Mouse (Mus musculus): ENCODE results near the gene Tet3. TPM values are rescaled to one million over a fixed set of nuclear protein-coding genes. Genes with fewer than 3 reads are reported as not detected.
A peak's percentile ranks its signal among the peaks of the same experiment; 100 is the strongest.
"Not testable (repeated sequence)": the region's sequence is repeated elsewhere in the genome, so short reads cannot be mapped to it uniquely, and the experiment has no call there.

Tet3 gene
- polyA plus RNA-seq, 1 experiment, result 9.4 TPM

DNA sequence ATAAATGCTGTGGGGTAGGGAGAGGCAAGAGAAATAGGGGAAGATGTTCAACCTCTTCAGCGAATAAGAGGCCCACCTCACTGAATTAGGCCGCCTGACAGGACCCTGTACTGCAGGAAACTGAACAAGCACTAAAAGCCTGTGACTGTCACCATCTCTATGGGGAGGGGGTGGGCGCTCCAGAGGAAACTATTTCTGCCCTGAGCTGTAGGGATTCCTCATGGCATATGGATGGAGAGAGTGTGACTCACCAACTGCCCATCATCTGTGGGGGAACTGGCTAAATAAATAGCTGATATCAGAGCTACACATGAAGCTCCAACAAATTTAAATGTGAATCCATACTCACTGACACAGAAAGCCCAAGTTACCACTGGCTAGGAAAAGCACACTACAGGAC, 87.5 kb downstream of the Tet3 start:
- no peak for DNase-seq (ENCODE audit: low spot score)

DNA sequence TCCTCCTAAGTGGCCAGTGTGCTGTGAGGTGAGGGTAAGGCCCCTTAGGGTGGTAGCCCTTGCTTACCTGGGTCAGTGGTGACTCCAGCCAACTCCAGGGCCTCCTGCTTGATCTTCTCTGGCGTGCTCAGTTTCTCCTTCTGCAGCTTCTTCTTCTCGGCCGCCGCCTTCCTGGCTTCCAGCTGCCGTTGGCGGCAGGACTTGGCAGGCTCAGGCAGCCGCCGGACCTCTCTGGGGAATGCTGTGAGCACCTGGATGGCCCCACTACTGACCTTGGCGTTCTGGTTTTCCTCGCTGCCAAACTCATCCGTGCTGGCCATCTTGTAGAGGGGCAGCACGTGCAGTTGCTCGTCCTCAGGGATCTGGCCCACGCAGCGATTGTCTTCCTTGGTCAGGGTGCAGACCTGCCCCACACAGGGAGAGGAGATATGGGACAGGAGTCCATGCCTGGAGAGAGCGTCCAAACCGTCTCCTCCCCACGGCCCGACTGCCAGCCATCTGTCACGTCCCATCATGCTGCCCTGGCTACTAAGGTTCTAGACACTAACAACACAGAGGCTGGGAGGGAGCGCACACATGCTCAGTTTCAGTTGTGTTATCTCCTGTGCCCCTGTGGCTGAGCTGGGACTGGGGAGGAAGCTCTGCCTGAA, 88.4 kb downstream of the Tet3 start:
- no peak for DNase-seq (ENCODE audit: low spot score)

DNA sequence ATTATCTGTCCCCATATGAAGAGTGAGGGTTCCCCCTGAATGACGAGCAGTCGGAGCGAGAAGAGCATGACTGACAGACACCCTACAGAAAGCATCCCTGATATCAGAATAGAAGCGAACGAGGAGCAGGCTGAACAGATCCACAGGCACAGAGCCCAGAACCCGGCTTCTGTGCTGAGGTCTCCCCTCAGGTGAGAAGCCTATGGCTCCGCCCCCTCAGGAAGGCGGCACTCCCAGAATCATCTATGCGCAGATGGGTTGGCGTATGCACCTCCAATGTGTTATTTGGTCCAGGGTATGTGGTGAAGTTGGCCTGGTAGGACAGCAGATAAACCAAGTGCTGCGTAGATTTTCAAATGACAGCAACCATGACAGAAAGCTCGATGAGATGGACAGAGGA, 95.8 kb downstream of the Tet3 start:
- no peak for DNase-seq (ENCODE audit: low spot score)

- DNase-seq (ENCODE audit: low spot score), result no peak
These were observed 97.2 kb downstream of the Tet3 start for GRCm38 (mm10) chr6:83361523-83362248.

DNA sequence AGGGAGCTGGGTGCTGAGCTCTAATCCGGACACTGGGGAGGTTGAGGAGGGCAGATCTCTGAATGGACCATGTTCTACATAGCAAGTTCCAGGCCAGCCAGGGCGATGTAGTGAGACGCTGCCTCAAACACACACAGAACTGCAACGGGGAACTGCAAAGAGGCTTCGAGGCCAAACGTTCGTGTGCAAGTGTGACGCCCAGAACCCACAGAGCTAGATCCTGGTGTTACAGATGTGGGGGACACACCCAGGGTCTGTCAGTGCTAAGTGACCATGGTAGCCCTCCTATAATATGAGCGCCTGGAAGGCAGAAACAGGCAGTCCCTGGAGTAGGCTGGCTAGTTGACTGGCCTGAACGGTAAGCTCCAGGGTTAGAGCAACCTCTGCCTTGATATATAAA, 101.4 kb downstream of the Tet3 start:
- no peak for DNase-seq (ENCODE audit: low spot score)

DNA sequence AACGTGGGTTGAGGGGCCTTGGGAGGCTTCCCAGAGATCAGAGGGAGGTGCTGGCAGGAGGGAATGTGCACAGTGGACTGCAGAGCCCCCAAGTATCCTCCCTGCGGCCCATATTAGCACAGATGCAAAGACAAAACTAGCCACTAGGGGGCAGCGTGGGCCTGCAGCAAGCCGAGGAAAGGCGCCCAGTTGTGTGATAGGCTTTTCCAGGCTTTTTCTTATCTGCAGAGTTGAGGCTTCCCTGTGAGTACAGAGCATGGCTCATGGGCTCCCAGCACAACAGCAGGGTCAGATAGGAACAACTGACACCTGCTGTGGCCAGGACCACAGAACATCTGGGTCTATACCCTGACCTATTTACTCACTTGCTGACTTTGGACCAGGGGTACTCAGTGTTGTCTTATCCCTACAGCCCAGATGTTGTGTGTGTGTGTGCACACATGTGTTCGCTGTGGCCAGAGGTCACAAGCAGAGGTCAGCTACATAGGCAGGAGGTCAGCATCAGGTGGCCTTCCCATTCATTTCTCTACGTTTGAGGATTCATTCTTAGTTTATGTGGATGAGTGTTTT, 102.2 kb downstream of the Tet3 start:
- DNase-seq (ENCODE audit: low spot score), result peak; percentile 69

DNA sequence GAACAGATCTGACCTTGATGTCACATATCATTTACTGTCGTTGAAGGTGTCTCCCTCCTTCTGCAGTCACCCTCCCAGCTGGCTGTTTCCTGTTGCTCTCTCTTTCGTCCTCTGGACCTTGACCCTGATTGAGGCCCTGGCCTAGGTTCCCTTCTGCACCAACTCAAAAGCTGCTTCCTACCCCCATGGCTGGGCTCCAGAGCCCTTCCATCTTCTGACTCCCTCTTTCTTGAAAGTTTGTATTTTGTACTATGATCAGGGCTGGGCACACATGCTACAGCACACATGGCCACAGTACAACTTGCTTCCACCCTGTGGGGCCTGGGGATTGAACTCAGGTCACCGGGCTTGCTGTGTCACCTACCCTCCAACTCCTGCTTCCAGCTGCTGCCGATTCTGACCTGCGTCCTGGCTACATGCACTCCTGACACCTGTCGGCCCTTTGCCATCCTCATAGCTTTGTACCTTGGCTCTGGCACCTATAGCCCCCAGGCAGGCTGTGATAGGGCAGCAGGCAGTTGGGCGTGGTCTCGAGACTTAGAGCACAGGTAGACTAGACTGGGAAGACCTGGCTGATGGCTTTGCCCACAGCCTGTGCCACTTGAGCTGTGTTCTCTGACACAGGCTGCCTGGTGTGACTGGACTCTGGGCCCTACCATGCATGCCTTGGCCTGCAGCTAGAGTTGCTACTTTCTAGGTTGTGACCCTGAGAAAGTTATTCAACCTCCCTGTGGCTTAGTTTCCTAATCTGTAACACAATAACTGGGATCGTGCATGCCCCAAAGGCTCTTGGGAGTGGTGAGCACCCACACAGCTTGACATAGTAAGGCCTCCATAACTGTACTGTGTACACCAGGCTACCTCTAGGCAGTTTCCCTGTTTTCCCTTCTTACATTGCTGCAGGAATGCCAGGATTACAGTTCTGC, 103.8 kb downstream of the Tet3 start:
- DNase-seq (ENCODE audit: low spot score), result no peak

GRCm38 (mm10) chr6:83352666-83353410, 106.0 kb downstream of the Tet3 start:
- no peak for DNase-seq (ENCODE audit: low spot score)

- DNase-seq (ENCODE audit: low spot score), result no peak
These were observed 107.3 kb downstream of the Tet3 start for GRCm38 (mm10) chr6:83351490-83352160.

GRCm38 (mm10) chr6:83350851-83351405, 108.0 kb downstream of the Tet3 start:
- DNase-seq (ENCODE audit: low spot score), result no peak

- DNase-seq (ENCODE audit: low spot score), result no peak
These were observed 108.7 kb downstream of the Tet3 start for GRCm38 (mm10) chr6:83350172-83350571.

- DNase-seq (ENCODE audit: low spot score), result peak; percentile 97
These were observed 109.5 kb downstream of the Tet3 start for GRCm38 (mm10) chr6:83349274-83349958.

GRCm38 (mm10) chr6:83348873-83349272, 110.0 kb downstream of the Tet3 start, which contains the start of gene Bola3:
Gene Bola3 (plus strand): TSS chr6:83349147.
- no peak for DNase-seq (ENCODE audit: low spot score)

- no peak for DNase-seq (ENCODE audit: low spot score)
These were observed 111.0 kb downstream of the Tet3 start for GRCm38 (mm10) chr6:83347916-83348315.

DNA sequence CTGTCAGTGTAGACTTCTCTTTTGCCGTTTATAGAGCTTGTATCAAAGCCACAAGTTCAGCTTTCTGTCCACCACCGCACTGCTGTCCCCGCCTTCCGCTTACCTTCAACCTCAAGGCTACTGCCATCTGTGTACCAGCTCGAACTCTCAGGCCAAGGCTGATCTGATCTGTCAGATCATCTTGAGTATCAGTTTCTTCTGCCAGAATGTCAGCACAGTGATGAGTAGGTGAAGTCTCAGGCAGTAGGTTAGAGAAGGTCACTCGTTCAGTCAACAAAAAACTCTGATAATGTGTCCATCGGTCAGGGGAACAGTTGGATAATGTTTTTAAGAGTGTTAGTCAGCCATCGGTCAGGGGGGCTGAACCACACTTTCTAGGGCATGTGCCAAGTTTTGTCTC, 113.6 kb downstream of the Tet3 start:
- DNase-seq (ENCODE audit: low spot score), result not testable (repeated sequence)

DNA sequence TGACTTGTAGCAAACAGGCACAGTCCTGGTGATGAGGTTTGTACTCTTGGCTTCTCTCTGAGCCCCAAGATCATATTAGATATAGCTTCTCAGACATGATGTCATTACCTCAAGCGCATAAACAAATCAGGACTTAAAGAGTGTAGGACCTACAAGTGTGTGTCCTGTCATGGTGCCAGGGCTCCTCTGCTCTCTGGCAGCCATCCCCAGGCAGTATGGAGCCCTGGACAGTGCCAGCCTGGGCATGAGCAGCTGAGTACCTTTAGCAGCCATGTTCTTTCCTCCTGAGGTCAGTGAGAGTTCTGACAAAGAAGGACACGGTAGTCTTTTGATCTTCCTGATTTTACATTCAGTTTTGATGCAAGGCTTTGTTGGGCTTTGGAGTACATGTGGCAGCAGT, 115.9 kb downstream of the Tet3 start:
- no peak for DNase-seq (ENCODE audit: low spot score)

DNA sequence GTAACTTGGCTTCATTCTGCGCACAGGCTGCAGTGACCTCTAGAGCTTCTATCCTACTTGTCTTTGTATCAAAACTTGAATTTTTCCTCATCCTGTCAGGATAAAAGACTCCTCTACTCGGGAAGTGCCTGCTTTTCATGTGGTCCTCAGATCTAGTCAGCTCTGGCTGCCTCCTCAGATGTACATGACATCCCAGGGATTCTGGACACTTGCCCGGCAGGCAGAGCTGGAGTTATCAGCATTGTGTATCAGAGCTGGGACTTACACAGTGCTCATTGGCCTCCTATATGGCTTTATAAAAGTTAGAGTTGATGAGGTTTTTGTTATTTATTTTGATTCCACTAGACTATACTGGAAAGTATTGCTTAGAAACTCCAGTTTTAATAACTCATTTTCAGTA, 117.5 kb downstream of the Tet3 start:
- no peak for DNase-seq (ENCODE audit: low spot score)

DNA sequence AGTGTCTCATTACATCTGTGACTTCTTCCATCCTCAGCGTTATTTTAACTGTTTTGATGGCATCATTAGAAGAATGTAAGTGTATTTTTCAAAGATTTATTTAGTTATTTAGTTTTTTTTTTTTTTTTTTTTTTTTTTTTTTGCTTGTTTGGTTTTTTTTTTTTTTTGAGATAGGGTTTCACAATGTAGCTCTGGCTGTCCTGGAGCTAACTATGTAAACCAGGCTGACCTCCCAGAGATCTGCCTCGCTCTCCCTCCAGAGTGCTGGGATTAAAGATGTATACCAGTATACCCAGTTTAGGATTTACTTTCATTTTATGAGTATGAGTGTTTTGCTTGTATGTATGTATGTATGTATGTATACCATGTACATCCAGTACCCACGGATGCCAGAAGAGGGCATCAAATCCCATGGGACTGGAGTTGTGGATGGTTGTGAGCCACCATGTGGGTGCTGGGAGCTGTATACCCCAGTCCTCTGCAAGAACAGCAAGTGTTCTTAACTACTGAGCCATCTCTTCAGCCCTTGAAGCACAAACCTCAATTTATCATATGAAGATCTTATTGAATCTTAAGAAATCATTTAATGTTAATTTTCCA, 131.2 kb downstream of the Tet3 start:
- no peak for DNase-seq (ENCODE audit: low spot score)

DNA sequence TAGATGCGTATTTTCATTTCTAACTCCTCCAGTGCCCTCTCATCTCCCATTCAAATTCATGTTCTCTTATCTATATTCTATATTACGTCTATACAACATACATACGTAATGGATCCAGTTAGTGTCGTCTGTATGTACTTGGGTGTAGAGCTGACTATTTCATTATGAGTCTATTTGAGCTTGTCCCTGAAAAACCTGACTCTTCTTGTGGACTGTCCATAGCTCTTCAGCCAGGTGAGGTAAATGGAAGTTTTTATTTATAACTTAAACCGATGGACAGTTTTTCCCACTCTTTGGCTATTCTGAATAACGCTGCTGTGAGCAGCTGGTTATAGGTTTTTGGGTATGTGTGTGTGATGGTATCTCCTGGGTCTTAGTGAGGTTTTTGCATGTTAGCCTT, 132.1 kb downstream of the Tet3 start:
- no peak for DNase-seq (ENCODE audit: low spot score)

- no peak for DNase-seq (ENCODE audit: low spot score)
These were observed 132.5 kb downstream of the Tet3 start for GRCm38 (mm10) chr6:83326394-83326736.

Data from urinary bladder, adult 2 months (tissue).